Mouse (Mus musculus): Measurements from ENCODE around the gene Gm17428.
"Not testable (repeated sequence)": the region's sequence is repeated elsewhere in the genome, so short reads cannot be mapped to it uniquely, and the experiment has no call there.

The Gm17428 gene

GRCm38 (mm10) chr14:54953664-54954206 is 23.0 kb upstream of the Gm17428 start:
- DNase-seq, result no peak

- DNase-seq, result no peak
These were observed 22.3 kb upstream of the Gm17428 start for GRCm38 (mm10) chr14:54954474-54954873.

- DNase-seq, result no peak
These were observed 21.3 kb upstream of the Gm17428 start for GRCm38 (mm10) chr14:54955481-54955880.

DNA sequence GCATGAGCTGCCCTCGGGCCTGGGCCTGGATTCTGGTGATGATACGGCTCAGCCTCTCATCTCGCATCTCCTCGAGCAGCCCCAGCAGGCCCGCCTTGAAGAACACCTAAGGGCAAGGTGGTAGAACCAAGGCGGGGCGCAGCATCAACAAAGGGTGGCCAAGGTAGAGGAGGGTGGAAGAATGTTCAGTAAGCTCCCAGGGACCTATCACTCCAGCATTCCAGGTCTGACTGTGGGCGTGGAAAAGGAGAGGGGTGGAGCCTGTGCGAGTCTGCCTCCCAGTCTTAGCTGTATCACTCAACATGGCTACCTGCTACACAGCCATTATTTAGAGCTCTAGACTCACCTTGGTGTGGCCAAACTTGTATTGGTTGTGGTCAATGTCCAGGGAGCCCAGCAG is 20.2 kb upstream of the Gm17428 start:
- DNase-seq, result no peak

DNA sequence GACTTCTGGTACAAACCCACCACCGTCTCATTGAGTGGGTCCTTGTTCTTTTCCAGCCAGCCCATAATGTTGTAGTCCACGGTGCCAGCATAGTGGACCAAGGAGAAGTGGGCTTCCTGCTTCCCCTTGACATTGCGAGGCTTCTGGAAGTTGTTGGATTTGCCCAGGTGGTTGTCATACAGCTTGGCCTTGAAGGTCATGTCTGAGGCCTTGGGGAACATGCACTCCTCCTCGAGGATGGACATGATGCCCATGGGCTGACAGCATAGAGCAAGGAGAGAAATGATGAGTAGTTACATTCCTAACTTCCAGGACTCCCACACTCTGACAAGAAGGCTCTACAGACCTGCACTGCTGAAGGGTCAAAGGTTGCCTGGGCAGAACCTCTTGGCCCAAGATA is 18.2 kb upstream of the Gm17428 start:
- no peak for DNase-seq

DNA sequence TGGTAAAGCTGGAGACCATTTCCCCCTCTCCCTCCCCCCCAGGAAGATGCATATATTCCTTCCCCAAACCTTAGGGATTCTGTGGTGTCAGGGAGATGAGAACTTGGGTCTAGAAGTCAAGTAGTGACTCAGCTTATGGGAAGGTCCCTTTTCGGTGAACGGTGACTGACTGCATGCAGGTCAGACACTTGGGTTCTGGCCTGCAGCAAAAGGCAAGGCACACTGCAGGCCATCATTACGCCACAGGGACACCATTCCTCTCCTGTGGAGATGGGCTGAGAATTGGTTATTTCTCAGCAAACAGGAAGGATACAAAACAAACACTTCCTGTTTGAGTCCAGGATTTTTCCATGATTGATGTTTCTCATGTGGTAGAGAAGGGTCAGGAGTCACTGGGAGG is 17.5 kb upstream of the Gm17428 start:
- no peak for DNase-seq

- DNase-seq, result not testable (repeated sequence)
These were observed 16.7 kb upstream of the Gm17428 start for GRCm38 (mm10) chr14:54959853-54960613.

DNA sequence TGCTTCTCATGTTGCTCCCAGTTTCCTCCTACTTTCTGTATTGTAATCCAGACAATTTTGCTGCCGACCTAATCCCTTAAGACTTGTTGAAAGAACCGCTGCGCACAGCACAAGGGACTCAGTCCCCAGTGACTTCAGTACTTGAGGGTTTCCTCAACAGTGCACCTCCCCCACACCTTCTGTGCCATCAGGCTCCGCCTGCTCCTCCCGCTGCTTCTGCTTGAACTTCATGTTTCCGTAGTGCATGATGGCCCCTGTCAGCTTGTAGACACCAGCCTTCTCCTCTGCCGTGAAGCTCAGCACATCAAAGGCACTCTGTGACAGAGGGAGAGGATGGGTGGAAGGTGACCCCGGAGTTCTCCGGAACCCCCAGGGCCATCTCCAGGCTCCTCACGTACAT is 16.0 kb upstream of the Gm17428 start:
- DNase-seq, result no peak

DNA sequence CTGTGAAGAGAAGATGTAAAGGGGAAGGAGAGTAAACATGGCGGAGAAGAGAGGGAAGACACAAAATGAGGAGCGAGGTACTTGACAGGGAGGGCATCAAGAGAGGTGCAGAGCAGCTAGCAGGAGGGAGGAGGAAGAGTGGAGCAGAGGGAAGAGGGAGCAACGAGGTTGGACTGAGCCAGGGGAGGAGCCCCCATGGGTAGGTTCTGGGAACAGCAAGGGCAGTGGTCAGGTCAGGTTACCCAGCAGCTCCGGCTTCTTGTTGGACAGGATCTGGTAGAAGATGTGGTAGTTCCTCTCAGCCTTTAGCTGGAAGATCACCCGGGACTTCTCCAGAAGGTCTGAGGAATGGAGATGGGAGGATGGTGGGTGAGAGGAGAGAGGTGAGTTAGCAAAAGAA is 15.2 kb upstream of the Gm17428 start:
- DNase-seq, result no peak

- DNase-seq, result no peak
These were observed 14.0 kb upstream of the Gm17428 start for GRCm38 (mm10) chr14:54962714-54963113.

- no peak for DNase-seq
These were observed 13.0 kb upstream of the Gm17428 start for GRCm38 (mm10) chr14:54963727-54964126.

GRCm38 (mm10) chr14:54965044-54965443 is 11.7 kb upstream of the Gm17428 start:
- DNase-seq, result no peak

DNA sequence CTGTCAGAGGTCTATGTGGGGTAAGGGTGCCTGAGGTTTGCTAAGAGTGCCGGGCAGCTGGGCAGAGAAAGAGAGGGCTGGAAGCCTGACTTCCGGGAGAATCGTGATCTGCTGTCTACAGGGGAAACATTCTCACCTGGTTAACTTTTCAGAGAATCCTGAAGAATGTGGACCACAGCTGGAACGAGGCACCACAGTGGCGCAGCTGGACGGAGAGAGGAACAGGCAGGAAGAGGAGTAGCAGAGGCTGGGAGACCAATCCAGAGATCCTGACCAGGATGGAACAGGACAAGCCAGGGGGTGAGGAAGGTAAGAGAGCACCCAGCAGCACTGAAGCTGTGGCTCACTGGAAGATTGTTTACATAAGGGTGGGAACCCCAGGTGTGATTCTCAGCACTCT is 11.1 kb upstream of the Gm17428 start:
- DNase-seq, result no peak

DNA sequence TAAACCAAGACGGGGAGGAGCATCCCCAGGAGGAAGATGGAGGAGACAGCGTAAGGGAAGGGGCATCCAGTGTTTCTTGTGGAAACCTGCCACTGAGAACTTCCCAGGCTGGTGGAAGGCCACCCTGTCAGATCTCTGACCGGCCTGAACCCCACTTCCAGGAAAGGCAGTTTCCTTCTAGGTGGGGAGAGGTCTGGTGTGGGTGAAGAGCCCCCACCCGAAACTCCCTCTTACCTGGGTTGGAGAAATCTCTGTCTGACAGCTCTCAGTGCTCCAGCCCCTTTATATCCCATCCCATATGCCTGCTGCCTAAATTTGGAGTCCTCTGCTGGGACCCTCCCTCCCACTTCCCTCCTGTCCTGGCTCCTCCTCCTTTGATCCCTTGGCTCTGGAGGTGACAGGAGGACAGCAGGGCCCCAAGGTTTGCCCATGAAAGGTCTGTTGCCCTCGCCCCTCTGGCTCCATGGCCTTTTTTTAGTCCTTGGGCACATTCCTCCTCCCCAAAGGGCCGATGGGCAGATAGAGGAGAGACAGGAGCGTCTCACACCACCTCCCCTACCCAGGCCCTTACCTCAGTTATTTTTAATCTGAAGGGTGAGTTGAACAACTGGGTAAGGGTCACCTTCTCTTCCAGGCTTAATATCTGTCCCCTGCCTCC is 10.3 kb upstream of the Gm17428 start, which contains the start of gene Myh6:
Gene Myh6 (minus strand): TSS at position 608 of the 658 bp plus-strand sequence.
- DNase-seq, result no peak

GRCm38 (mm10) chr14:54967874-54968273 is 8.9 kb upstream of the Gm17428 start:
- no peak for DNase-seq

DNA sequence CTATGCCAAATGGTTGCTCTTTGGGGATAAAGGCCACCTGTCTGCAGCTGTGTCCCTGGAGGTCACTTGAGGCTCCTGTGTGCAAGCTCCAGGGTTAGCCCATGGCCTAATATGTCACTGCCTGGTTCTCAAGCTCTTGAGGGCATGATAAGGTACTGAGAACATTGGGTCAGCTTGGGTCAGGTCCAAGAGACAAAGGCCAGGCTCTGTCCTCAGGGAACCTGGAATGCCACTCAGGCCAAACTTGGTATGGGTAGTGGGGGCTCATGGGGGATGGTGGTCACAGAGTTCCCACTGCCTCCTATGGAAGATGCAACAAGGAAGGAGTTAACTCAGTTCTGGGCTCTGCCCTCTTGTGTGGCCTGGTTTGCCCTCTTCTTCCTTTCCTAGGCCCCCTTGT is 8.4 kb upstream of the Gm17428 start:
- no peak for DNase-seq

DNA sequence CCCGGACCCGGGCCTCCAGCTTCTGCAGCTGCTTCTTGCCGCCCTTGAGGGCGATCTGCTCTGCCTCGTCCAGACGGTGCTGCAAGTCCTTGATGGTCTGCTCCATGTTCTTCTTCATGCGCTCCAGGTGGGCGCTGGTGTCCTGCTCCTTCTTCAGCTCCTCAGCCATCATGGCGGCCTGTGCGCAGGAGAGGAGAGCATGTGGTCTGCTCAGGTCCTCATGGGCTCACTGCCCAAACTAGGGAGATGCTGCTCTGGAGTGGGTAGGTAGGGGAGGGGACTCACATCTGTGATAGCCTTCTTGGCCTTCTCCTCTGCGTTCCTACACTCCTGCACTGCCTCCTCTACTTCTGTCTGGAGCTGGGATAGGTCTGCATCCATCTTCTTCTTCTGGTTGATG is 3.9 kb upstream of the Gm17428 start:
- DNase-seq, result not testable (repeated sequence)

DNA sequence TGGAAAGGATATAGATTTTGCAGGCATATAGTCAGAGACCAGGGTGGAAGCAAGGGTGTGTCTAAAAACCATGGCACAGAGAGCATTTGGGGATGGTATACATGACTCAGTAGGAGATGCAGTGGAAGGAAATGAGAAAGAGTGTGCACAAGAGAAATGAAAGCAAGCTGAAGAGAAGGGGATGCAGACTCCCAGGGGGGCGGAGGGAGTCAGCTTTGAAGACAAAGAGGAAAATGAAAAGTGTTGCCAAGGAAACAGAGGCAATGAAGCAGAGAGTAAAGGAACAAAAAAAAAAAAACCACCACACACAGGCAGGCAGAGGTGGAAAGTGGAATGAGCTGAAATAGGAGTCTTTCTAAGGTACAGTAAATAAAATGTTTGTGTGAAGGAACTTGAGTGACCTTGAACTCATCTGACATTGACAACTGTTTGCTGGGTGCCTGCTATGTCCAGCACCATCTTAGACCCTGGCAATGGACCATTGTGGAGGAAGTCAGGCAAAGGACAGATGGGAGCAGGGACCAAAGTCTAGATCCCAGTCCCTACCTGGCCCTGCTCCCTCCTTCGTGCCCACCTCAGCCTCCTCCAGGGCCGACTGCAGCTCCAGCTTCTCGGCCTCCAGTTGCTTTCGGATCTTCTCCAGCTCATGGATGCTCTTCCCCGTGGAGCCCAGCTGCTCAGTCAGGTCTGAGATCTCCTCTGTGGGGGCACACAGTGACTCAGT is 2.5 kb upstream of the Gm17428 start:
- no peak for DNase-seq

- DNase-seq, result no peak
These were observed 1.9 kb downstream of the Gm17428 start for GRCm38 (mm10) chr14:54978664-54979063.

- no peak for DNase-seq
These were observed 5.2 kb downstream of the Gm17428 start for GRCm38 (mm10) chr14:54981934-54982333.

GRCm38 (mm10) chr14:54988350-54988874 is 11.7 kb downstream of the Gm17428 start:
- DNase-seq, result not testable (repeated sequence)

DNA sequence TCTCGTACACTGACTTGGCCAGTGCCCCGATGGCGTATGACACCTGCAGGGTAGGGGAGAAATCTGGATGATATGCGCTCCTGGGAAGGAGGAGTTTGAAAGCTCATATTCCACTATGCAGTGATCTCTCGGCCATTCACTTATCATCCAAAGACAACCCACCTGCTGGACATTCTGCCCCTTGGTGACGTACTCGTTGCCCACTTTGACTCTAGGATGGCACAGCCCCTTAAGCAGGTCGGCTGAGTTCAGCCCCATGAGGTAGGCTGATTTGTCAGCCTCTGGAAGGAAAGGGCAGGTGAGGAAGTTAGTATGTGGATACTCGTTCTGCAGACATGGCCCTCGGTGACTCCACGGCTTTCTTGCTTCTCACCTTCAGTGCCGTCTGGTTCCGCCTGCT is 12.1 kb downstream of the Gm17428 start:
- DNase-seq, result no peak

DNA sequence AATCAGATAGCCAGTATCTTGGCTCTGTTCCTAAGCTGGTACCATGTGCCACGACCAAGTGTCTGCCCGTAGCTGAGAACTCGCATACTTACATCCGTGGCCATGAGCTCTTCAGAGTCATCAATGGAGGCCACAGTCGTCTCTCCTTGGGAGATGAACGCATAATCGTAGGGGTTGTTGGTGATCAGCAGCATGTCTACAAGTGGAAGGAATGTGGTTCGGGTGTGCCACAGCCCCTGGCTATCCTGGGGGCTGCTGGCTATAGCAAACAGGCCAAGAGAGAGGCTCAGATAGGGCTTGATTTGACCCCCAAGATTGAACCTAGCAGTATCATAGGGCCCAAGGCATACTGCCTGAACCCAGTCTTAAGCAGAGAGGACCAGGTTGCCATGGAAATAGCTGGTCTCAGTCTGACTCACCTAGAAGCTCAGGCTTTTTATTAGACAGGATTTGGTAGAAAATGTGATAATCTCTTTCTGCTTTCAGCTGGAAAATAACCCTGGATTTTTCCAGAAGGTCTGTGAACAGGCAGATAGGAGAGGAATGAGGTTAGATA is 13.2 kb downstream of the Gm17428 start:
- no peak for DNase-seq

Data from lung, postnatal 36 days (tissue).